Mouse (Mus musculus): Measurements from ENCODE around the gene Prss54. TPM values are rescaled to one million over a fixed set of nuclear protein-coding genes. Genes with fewer than 3 reads are reported as not detected.

Gene Prss54
- polyA plus RNA-seq, 1 experiment, result 0.07 TPM

GRCm38 (mm10) chr8:95566809-95567208, 9.3 kb downstream of the Prss54 start:
- no peak for DNase-seq
- Histone ChIP-seq H3K4me3 (ENCODE audit: control insufficient read depth, insufficient read depth, low read length) (no peak overlapping the region), H3K4me1 (replicated peaks; ENCODE audit: control insufficient read depth, insufficient read depth, low read length) (no peaks in the 10 kb centered on the region), H3K27me3 (ENCODE audit: control insufficient read depth, insufficient read depth, low read length) (no peaks in the 10 kb centered on the region), H3K36me3 (ENCODE audit: control insufficient read depth, insufficient read depth, low read length) (no peaks in the 10 kb centered on the region), H3K27ac (ENCODE audit: control insufficient read depth, insufficient read depth, low read length) (no peak overlapping the region)
- TF ChIP-seq CTCF (IDR thresholded peaks at IDR 0.05; ENCODE audit: borderline replicate concordance, control insufficient read depth, extremely low read depth, insufficient read depth, low read length, poor library complexity), result no peak
- no peak for TF ChIP-seq POLR2A (IDR thresholded peaks at IDR 0.05; ENCODE audit: control insufficient read depth, extremely low read depth, insufficient read depth, low read length, poor library complexity)
- WGBS, result 92% methylated on average over 6 of the region's 6 CpGs

- TF ChIP-seq CTCF (IDR thresholded peaks at IDR 0.05; ENCODE audit: borderline replicate concordance, control insufficient read depth, extremely low read depth, insufficient read depth, low read length, poor library complexity), result no peak
- no peak for TF ChIP-seq POLR2A (IDR thresholded peaks at IDR 0.05; ENCODE audit: control insufficient read depth, extremely low read depth, insufficient read depth, low read length, poor library complexity)
- 85% methylated on average over 4 of the region's 4 CpGs for WGBS
- no peak overlapping the region for H3K4me3 ChIP-seq (ENCODE audit: control insufficient read depth, insufficient read depth, low read length)
- H3K4me1 ChIP-seq (replicated peaks; ENCODE audit: control insufficient read depth, insufficient read depth, low read length), result no peaks in the 10 kb centered on the region
- no peaks in the 10 kb centered on the region for H3K36me3 ChIP-seq (ENCODE audit: control insufficient read depth, insufficient read depth, low read length)
- no peak for DNase-seq
- no peaks in the 10 kb centered on the region for H3K27me3 ChIP-seq (ENCODE audit: control insufficient read depth, insufficient read depth, low read length)
- no peak overlapping the region for H3K27ac ChIP-seq (ENCODE audit: control insufficient read depth, insufficient read depth, low read length)
Measured at GRCm38 (mm10) chr8:95566217-95566616, 9.9 kb downstream of the Prss54 start.

GRCm38 (mm10) chr8:95555963-95556362, 20.2 kb downstream of the Prss54 start:
- Histone ChIP-seq H3K27me3 (ENCODE audit: control insufficient read depth, insufficient read depth, low read length) (no peaks in the 10 kb centered on the region), H3K27ac (ENCODE audit: control insufficient read depth, insufficient read depth, low read length) (no peak overlapping the region), H3K4me1 (replicated peaks; ENCODE audit: control insufficient read depth, insufficient read depth, low read length) (no peaks in the 10 kb centered on the region), H3K4me3 (ENCODE audit: control insufficient read depth, insufficient read depth, low read length) (no peak overlapping the region), H3K36me3 (ENCODE audit: control insufficient read depth, insufficient read depth, low read length) (no peaks in the 10 kb centered on the region)
- no peak for DNase-seq
- 93% methylated on average over 2 of the region's 2 CpGs for WGBS
- no peak for TF ChIP-seq POLR2A (IDR thresholded peaks at IDR 0.05; ENCODE audit: control insufficient read depth, extremely low read depth, insufficient read depth, low read length, poor library complexity)
- no peak for TF ChIP-seq CTCF (IDR thresholded peaks at IDR 0.05; ENCODE audit: borderline replicate concordance, control insufficient read depth, extremely low read depth, insufficient read depth, low read length, poor library complexity)

- Histone ChIP-seq H3K4me1 (replicated peaks; ENCODE audit: control insufficient read depth, insufficient read depth, low read length) (no peaks in the 10 kb centered on the region), H3K27me3 (ENCODE audit: control insufficient read depth, insufficient read depth, low read length) (no peaks in the 10 kb centered on the region), H3K27ac (ENCODE audit: control insufficient read depth, insufficient read depth, low read length) (no peak overlapping the region), H3K36me3 (ENCODE audit: control insufficient read depth, insufficient read depth, low read length) (no peaks in the 10 kb centered on the region), H3K4me3 (ENCODE audit: control insufficient read depth, insufficient read depth, low read length) (no peak overlapping the region)
- WGBS, result 77% methylated on average over 4 of the region's 4 CpGs
- no peak for DNase-seq
- TF ChIP-seq CTCF (IDR thresholded peaks at IDR 0.05; ENCODE audit: borderline replicate concordance, control insufficient read depth, extremely low read depth, insufficient read depth, low read length, poor library complexity) (no peak), POLR2A (IDR thresholded peaks at IDR 0.05; ENCODE audit: control insufficient read depth, extremely low read depth, insufficient read depth, low read length, poor library complexity) (no peak)
Measured at GRCm38 (mm10) chr8:95551577-95551976, 24.6 kb downstream of the Prss54 start.

- H3K27me3 ChIP-seq (ENCODE audit: control insufficient read depth, insufficient read depth, low read length), result no peaks in the 10 kb centered on the region
- no peak overlapping the region for H3K4me3 ChIP-seq (ENCODE audit: control insufficient read depth, insufficient read depth, low read length)
- 78% methylated on average over 16 of the region's 16 CpGs for WGBS
- no peaks in the 10 kb centered on the region for H3K4me1 ChIP-seq (replicated peaks; ENCODE audit: control insufficient read depth, insufficient read depth, low read length)
- H3K36me3 ChIP-seq (ENCODE audit: control insufficient read depth, insufficient read depth, low read length), result no peaks in the 10 kb centered on the region
- TF ChIP-seq POLR2A (IDR thresholded peaks at IDR 0.05; ENCODE audit: control insufficient read depth, extremely low read depth, insufficient read depth, low read length, poor library complexity) (no peak), CTCF (IDR thresholded peaks at IDR 0.05; ENCODE audit: borderline replicate concordance, control insufficient read depth, extremely low read depth, insufficient read depth, low read length, poor library complexity) (no peak)
- DNase-seq, result no peak
- H3K27ac ChIP-seq (ENCODE audit: control insufficient read depth, insufficient read depth, low read length), result no peak overlapping the region
Measured at GRCm38 (mm10) chr8:95549871-95550829, 26.0 kb downstream of the Prss54 start.

- Histone ChIP-seq H3K36me3 (ENCODE audit: control insufficient read depth, insufficient read depth, low read length) (no peaks in the 10 kb centered on the region), H3K4me3 (ENCODE audit: control insufficient read depth, insufficient read depth, low read length) (no peak overlapping the region), H3K4me1 (replicated peaks; ENCODE audit: control insufficient read depth, insufficient read depth, low read length) (no peaks in the 10 kb centered on the region), H3K27ac (ENCODE audit: control insufficient read depth, insufficient read depth, low read length) (no peak overlapping the region), H3K27me3 (ENCODE audit: control insufficient read depth, insufficient read depth, low read length) (no peaks in the 10 kb centered on the region)
- TF ChIP-seq POLR2A (IDR thresholded peaks at IDR 0.05; ENCODE audit: control insufficient read depth, extremely low read depth, insufficient read depth, low read length, poor library complexity), result no peak
- no peak for TF ChIP-seq CTCF (IDR thresholded peaks at IDR 0.05; ENCODE audit: borderline replicate concordance, control insufficient read depth, extremely low read depth, insufficient read depth, low read length, poor library complexity)
- DNase-seq, result no peak
- WGBS, result 76% methylated on average over 8 of the region's 8 CpGs
Measured at GRCm38 (mm10) chr8:95547931-95548330, 28.2 kb downstream of the Prss54 start.
